Comparison of ENCODE assay signal across 8 mouse cellular contexts in the genomic region with DNA sequence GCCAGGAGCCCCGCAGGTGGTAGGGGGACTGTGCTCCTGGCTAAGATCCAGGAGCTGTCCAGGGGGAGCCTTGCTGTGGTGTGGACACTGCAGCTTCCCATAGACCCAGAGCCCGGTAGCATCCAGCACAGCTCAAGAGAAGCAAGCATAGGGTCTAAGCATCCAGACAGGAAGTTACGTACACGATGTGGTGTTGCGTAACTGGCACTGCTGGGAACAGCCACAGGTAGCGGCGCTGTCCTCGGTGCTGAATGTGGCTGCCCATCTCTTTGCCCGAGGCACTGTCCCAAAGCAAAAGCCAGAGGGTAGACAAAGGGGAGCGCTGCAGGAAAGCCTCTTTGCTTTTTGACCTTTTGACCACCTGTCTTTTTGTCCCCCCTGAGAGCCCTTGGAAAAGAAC. TPM values are rescaled to one million over a fixed set of nuclear protein-coding genes. Genes with fewer than 3 reads are reported as not detected.
DNase-seq lines count a peak whose midpoint lies in the region; ATAC-seq and TF ChIP-seq lines count a peak whose summit lies in the region.

No protein-coding gene starts in this region.

- no peak overlapping the region for H3K4me3 ChIP-seq in neural tube, embryonic 11.5 days (ENCODE audit: low read depth, low read length)
- no peak overlapping the region for H3K4me3 ChIP-seq in cerebellum, adult 2 months (replicated peaks; ENCODE audit: insufficient read depth, low read depth, low read length)

- 13% methylated on average over 10 of the region's 10 CpGs for WGBS in neural tube, embryonic 11.5 days
- 18% methylated on average over 10 of the region's 10 CpGs for WGBS in cerebellum, adult 2 months

- ATAC-seq in neural tube, embryonic 11.5 days (ENCODE audit: insufficient read depth, low FRiP score, low TSS enrichment), result no peak; the same call in 1 of the 2 replicates

- H3K36me3 ChIP-seq in neural tube, embryonic 11.5 days (ENCODE audit: control insufficient read depth, insufficient read depth, low read length), result no peaks in the 10 kb centered on the region

- no peak for TF ChIP-seq CTCF in cerebellum, adult 2 months (IDR thresholded peaks at IDR 0.05; ENCODE audit: borderline replicate concordance, insufficient read depth, low read depth, low read length)

- TF ChIP-seq POLR2A in cerebellum, adult 2 months (IDR thresholded peaks at IDR 0.05; ENCODE audit: borderline replicate concordance, insufficient read depth, low read length), result no peak

- H3K27me3 ChIP-seq in neural tube, embryonic 11.5 days (ENCODE audit: control insufficient read depth, insufficient read depth, low read length), result no peaks in the 10 kb centered on the region
- H3K27me3 ChIP-seq in cerebellum, adult 2 months (ENCODE audit: control insufficient read depth, insufficient read depth, low read length), result no peaks in the 10 kb centered on the region

- peak; percentile 23 for DNase-seq in kidney, adult 18-20 months
- DNase-seq in kidney, adult 11 months, result no peak
- DNase-seq in adipocyte (ENCODE audit: low spot score), result peak; percentile 56
- peak; percentile 43 for DNase-seq in kidney, postnatal 14 days
- DNase-seq in neural tube, embryonic 11.5 days (ENCODE audit: low spot score), result peak; percentile 52
- no peak for DNase-seq in cerebellum, adult 9-10 months
- no peak for DNase-seq in cerebellum, adult 2 months
- no peak for DNase-seq in frontal cortex, postnatal 10 days (ENCODE audit: low spot score in 2 of 2)

- H3K27ac ChIP-seq in neural tube, embryonic 11.5 days (ENCODE audit: low read depth, low read length), result no peak overlapping the region
- H3K27ac ChIP-seq in cerebellum, adult 2 months (ENCODE audit: insufficient read depth, low read length), result no peak overlapping the region

- no peaks in the 10 kb centered on the region for H3K9me3 ChIP-seq in neural tube, embryonic 11.5 days (ENCODE audit: control insufficient read depth, low read length)

- H3K4me2 ChIP-seq in neural tube, embryonic 11.5 days (ENCODE audit: low read depth), result no peak overlapping the region

- H3K4me1 ChIP-seq in neural tube, embryonic 11.5 days (ENCODE audit: control insufficient read depth, insufficient read depth, low read length), result no peaks in the 10 kb centered on the region
- H3K4me1 ChIP-seq in cerebellum, adult 2 months (ENCODE audit: control insufficient read depth, insufficient read depth, low read length), result no peaks in the 10 kb centered on the region

- no peak overlapping the region for H3K9ac ChIP-seq in neural tube, embryonic 11.5 days (ENCODE audit: low read length)

RNA-seq across cellular contexts. Expression of gene Cpz, which starts 6.1 kb away (rescaled TPM):
- polyA plus RNA-seq in neural tube, embryonic 11.5 days (2014; fragmentation: Nextera tagmentation; extraction: Ambion mirVana), result 5.4 and 6.0 TPM in 2 replicates
- 0.36 and 0.57 TPM in 2 replicates for polyA plus RNA-seq in cerebellum, adult 2 months (2012; rRNA removed)

RNA-seq across cellular contexts. Expression of gene Trmt44, which starts 43.3 kb away (rescaled TPM):
- 9.1 and 10.2 TPM in 2 replicates for polyA plus RNA-seq in neural tube, embryonic 11.5 days (2014; fragmentation: Nextera tagmentation; extraction: Ambion mirVana)
- polyA plus RNA-seq in cerebellum, adult 2 months (2012; rRNA removed), result 6.3 and 6.4 TPM in 2 replicates

RNA-seq across cellular contexts. Expression of gene Acox3, which starts 51.3 kb away (rescaled TPM):
- 15.9 and 16.6 TPM in 2 replicates for polyA plus RNA-seq in neural tube, embryonic 11.5 days (2014; fragmentation: Nextera tagmentation; extraction: Ambion mirVana)
- 33.3 and 33.7 TPM in 2 replicates for polyA plus RNA-seq in cerebellum, adult 2 months (2012; rRNA removed)

Comparison
In these comparisons a context has a peak if more than half of its experiments do, and no peak if none do; other contexts are left out.
1. DNase-seq: peak in kidney, adult 18-20 months (single experiment), adipocyte (single experiment), kidney, postnatal 14 days (single experiment) and neural tube, embryonic 11.5 days (single experiment); none in kidney, adult 11 months (single experiment), cerebellum, adult 9-10 months (single experiment), cerebellum, adult 2 months (0 of 2) and frontal cortex, postnatal 10 days (0 of 2).